Mouse (Mus musculus) frontal cortex, postnatal 14 days (tissue): ENCODE measurements around the gene Scg5.

ENCODE experiments used
- DNase-seq, 2 experiments: peaks; one replicate each; pipeline ENCODE4 v3.0.0; 2022; ENCODE audit warnings: low spot score in 2 of 2

The Scg5 gene

GRCm38 (mm10) chr2:113806851-113807577, 21.9 kb downstream of the Scg5 start:
- DNase-seq: peak in 1 of 2 experiments; percentile 2

- peak in 1 of 2 experiments; percentile 4 for DNase-seq
These were observed 23.2 kb downstream of the Scg5 start for GRCm38 (mm10) chr2:113805765-113806164.

- no peak for DNase-seq
These were observed 25.2 kb downstream of the Scg5 start for GRCm38 (mm10) chr2:113803753-113804152.

GRCm38 (mm10) chr2:113800846-113801245, 28.1 kb downstream of the Scg5 start:
- no peak for DNase-seq

- no peak for DNase-seq
These were observed 30.3 kb downstream of the Scg5 start for GRCm38 (mm10) chr2:113798605-113799004.

GRCm38 (mm10) chr2:113795186-113795585, 33.7 kb downstream of the Scg5 start:
- DNase-seq: no peak

GRCm38 (mm10) chr2:113793521-113793920, 35.4 kb downstream of the Scg5 start:
- no peak for DNase-seq

- DNase-seq: no peak
These were observed 40.0 kb downstream of the Scg5 start for GRCm38 (mm10) chr2:113788821-113789387.

GRCm38 (mm10) chr2:113787882-113788281, 41.0 kb downstream of the Scg5 start:
- no peak for DNase-seq

GRCm38 (mm10) chr2:113784851-113785250, 44.1 kb downstream of the Scg5 start:
- no peak for DNase-seq

- no peak for DNase-seq
These were observed 47.4 kb downstream of the Scg5 start for GRCm38 (mm10) chr2:113781521-113781920.

- no peak for DNase-seq
These were observed 47.8 kb downstream of the Scg5 start for GRCm38 (mm10) chr2:113781107-113781506.

GRCm38 (mm10) chr2:113779336-113779735, 49.6 kb downstream of the Scg5 start:
- DNase-seq: no peak

- DNase-seq: no peak
These were observed 50.9 kb downstream of the Scg5 start for GRCm38 (mm10) chr2:113778036-113778435.

- DNase-seq: no peak
These were observed 52.6 kb downstream of the Scg5 start for GRCm38 (mm10) chr2:113776297-113776696.

GRCm38 (mm10) chr2:113774150-113774805, 54.6 kb downstream of the Scg5 start:
- no peak for DNase-seq

GRCm38 (mm10) chr2:113768541-113769303, 60.2 kb downstream of the Scg5 start:
- DNase-seq: no peak

GRCm38 (mm10) chr2:113765885-113766284, 63.0 kb downstream of the Scg5 start:
- no peak for DNase-seq

- no peak for DNase-seq
These were observed 64.0 kb downstream of the Scg5 start for GRCm38 (mm10) chr2:113764968-113765367.

- DNase-seq: no peak
These were observed 70.4 kb downstream of the Scg5 start, which contains the start of gene Grem1 for GRCm38 (mm10) chr2:113758311-113759161. Gene Grem1, minus strand, starts transcription at chr2:113758646.
